Mouse (Mus musculus) heart, embryonic 15.5 days (tissue): ENCODE measurements at regions not wholly inside any gene's neighbourhood (a gene's known extent, or its start where the extent isn't known, plus 50 kb on each side); places are given as distances from the start of the nearest gene placed in this dataset.

Source experiments
- ATAC-seq: fragments of 200-750 bp; cut with Nextera tagmentation; replicated peaks from 2 replicates; pipeline ENCODE4 v1.8.0; 2017; ENCODE audit warnings: low read depth, moderate TSS enrichment; ENCODE audit not compliant: insufficient number of reproducible peaks, insufficient read depth, low FRiP score
- H3K27ac ChIP-seq: fragments of 300-500 bp; sonication (generic); 2 replicates; pipeline ENCODE4 v1.5.1; 2015; ENCODE audit warnings: mild to moderate bottlenecking, inconsistent platforms
- H3K27me3 ChIP-seq: fragments of 300-500 bp; sonication (generic); 2 replicates; pipeline ENCODE4 v1.6.1; 2015; ENCODE audit warnings: inconsistent platforms
- H3K36me3 ChIP-seq: fragments of 300-500 bp; sonication (generic); 2 replicates; pipeline ENCODE4 v1.6.1; 2015; ENCODE audit warnings: mild to moderate bottlenecking, inconsistent platforms
- H3K4me1 ChIP-seq: fragments of 300-500 bp; sonication (generic); replicated peaks from 2 replicates; pipeline ENCODE4 v1.6.1; 2015; ENCODE audit warnings: inconsistent platforms
- H3K4me2 ChIP-seq: fragments of 300-500 bp; sonication (generic); 2 replicates; pipeline ENCODE4 v1.6.1; 2015; ENCODE audit warnings: inconsistent platforms, mild to moderate bottlenecking, moderate library complexity
- H3K4me3 ChIP-seq: fragments of 300-500 bp; sonication (generic); 2 replicates; pipeline ENCODE4 v1.5.1; 2015; ENCODE audit warnings: mild to moderate bottlenecking, inconsistent platforms
- H3K9ac ChIP-seq: fragments of 300-500 bp; sonication (generic); 2 replicates; pipeline ENCODE4 v1.6.1; 2015; ENCODE audit warnings: mild to moderate bottlenecking, inconsistent platforms
- H3K9me3 ChIP-seq: fragments of 300-500 bp; sonication (generic); replicated peaks from 2 replicates; pipeline ENCODE4 v1.6.1; 2016; ENCODE audit warnings: inconsistent platforms
- WGBS: fragments of 180-500 bp; shearing (Covaris S2); methylation state at CpG from one replicate; pipeline ENCODE4 v1.1.7; 2015; ENCODE audit warnings: mixed read lengths; 5-methylcytosine and 5-hydroxymethylcytosine counted together

DNA sequence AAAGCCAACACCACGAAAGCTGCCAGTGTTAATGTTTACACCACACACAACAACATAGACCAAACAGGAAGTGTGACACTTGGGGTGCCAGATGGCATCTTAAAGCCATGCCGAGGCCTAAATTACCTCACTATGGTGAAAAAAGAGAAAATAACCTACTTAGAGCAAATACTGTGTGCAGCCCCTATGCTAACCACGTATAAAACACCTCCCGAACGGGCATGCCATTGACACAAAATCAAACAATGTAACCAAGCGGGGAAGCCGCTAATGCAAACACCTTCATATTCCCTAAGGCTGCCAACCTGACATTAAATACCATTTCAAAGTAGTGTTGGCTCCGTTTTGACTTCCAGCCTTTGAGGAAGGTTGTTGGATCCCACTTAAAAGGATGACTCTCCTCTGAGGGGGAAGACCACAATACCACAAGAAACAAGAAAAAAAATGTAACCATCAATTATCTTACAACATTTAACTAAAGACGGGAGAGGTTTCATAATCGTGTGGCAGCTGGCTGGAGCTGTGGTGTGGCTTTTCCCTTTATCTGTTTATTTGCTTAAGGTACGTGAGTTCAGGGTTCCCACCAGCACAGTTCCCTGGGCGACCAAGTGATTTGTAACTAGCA is 96.1 kb upstream of the Lef1 start:
- no peak overlapping the region for H3K4me3 ChIP-seq
- no peaks in the 10 kb centered on the region for H3K9me3 ChIP-seq
- peaks cover 4% of the 10 kb centered on the region for H3K4me1 ChIP-seq
- H3K27me3 ChIP-seq = no peaks in the 10 kb centered on the region
- H3K4me2 ChIP-seq = no peak overlapping the region
- no peak for ATAC-seq
- WGBS = 70% methylated on average over 12 of the region's 12 CpGs
- no peaks in the 10 kb centered on the region for H3K36me3 ChIP-seq
- no peak overlapping the region for H3K27ac ChIP-seq
- H3K9ac ChIP-seq = no peak overlapping the region

DNA sequence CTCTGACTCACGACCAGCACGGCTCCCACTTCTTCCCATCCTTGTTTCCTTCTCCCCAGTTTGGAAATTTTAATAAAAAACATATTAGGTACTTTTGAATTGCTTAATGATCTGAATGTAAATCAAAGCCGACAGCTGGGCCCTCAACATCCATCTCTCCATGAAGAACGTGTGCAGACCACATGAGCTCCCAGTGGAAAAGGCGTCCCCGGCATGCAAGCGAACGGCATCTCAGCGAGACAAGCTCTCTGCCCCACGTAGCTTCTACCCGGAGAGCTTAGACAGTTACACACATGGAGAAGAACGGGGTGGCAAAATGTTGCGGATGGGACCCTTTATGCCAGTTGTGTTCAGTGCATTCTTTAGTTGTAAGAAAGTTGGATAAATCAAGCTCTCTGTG is 109.6 kb upstream of the Lef1 start:
- no peak overlapping the region for H3K4me3 ChIP-seq
- H3K27me3 ChIP-seq = no peaks in the 10 kb centered on the region
- H3K9me3 ChIP-seq = no peaks in the 10 kb centered on the region
- no peak overlapping the region for H3K27ac ChIP-seq
- no peaks in the 10 kb centered on the region for H3K4me1 ChIP-seq
- WGBS = 83% methylated on average over 13 of the region's 13 CpGs
- no peaks in the 10 kb centered on the region for H3K36me3 ChIP-seq
- H3K4me2 ChIP-seq = no peak overlapping the region
- no peak for ATAC-seq
- H3K9ac ChIP-seq = no peak overlapping the region

DNA sequence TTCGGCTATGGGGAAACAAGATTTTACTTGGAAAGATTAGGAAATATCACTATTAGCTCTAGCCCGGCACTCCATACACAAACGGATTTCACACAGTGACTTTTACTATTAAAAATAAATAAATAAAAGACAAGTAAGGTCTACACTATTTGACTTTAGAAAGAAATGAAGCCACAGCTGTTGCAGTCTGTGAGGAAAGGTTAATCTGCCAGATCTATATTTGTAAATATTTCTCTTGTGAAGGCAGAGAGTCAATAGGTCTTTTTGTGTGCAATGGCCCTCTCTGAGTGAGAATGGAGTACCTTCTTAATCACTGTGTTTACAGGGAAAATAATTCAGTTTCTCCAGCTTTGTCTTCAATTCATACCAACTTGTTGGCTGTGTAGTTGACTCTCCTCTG is 110.0 kb upstream of the Lef1 start:
- 76% methylated on average over 3 of the region's 3 CpGs for WGBS
- no peaks in the 10 kb centered on the region for H3K27me3 ChIP-seq
- H3K4me1 ChIP-seq = no peaks in the 10 kb centered on the region
- no peak overlapping the region for H3K27ac ChIP-seq
- ATAC-seq = no peak
- H3K4me2 ChIP-seq = no peak overlapping the region
- no peak overlapping the region for H3K4me3 ChIP-seq
- H3K9me3 ChIP-seq = no peaks in the 10 kb centered on the region
- H3K36me3 ChIP-seq = no peaks in the 10 kb centered on the region
- no peak overlapping the region for H3K9ac ChIP-seq

DNA sequence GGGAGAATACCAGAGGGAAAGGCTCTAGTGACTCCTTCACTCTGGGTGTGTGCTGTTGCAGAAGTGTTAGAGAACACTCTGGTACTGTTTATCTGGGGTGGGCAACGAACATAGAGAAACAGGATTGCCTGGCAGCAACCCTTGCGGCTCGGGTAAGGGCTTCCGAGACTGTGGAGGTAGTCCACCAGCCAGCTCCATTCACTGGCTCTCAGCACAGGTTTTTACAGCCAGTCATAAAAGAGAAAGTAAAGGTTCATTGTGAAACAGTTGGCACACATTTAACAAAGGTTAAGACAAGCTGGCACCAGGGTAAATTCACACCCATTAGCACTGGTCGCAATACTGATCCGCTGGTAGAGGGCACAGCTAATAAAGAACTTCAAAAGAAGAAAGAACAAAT is 110.5 kb upstream of the Lef1 start:
- Histone ChIP-seq H3K9ac (no peak overlapping the region), H3K27me3 (no peaks in the 10 kb centered on the region), H3K36me3 (no peaks in the 10 kb centered on the region), H3K4me3 (no peak overlapping the region), H3K27ac (no peak overlapping the region), H3K4me1 (no peaks in the 10 kb centered on the region), H3K9me3 (no peaks in the 10 kb centered on the region), H3K4me2 (no peak overlapping the region)
- ATAC-seq = no peak
- WGBS = 78% methylated on average over 6 of the region's 6 CpGs

GRCm38 (mm10) chr3:130998433-130998832 is 111.8 kb upstream of the Lef1 start:
- H3K36me3 ChIP-seq = no peaks in the 10 kb centered on the region
- ATAC-seq = no peak
- H3K27me3 ChIP-seq = no peaks in the 10 kb centered on the region
- H3K4me1 ChIP-seq = no peaks in the 10 kb centered on the region
- no peak overlapping the region for H3K4me2 ChIP-seq
- 68% methylated on average over 9 of the region's 10 CpGs for WGBS
- H3K27ac ChIP-seq = no peak overlapping the region
- no peak overlapping the region for H3K4me3 ChIP-seq
- no peak overlapping the region for H3K9ac ChIP-seq
- no peaks in the 10 kb centered on the region for H3K9me3 ChIP-seq

DNA sequence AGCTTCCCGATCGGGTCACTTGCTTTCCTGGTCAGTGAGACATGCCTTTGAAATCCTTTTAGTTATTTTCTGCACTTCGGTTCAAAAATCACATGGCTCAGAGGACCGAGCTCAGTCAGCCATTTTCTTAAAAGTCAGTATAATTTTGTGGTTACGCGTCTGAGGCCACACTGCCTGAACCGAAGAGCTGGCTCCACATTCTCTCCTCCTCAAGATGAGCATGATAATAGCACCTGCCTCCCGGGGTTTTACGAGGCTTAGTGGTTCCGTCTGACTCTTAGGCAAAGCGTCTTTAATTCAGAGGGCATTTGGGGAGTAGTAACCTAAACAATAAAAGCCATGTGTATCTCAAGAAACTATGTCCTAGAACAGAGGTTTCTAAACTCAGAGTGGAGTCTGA is 113.5 kb upstream of the Lef1 start:
- WGBS = 58% methylated on average over 11 of the region's 11 CpGs
- no peak overlapping the region for H3K4me3 ChIP-seq
- H3K27ac ChIP-seq = no peak overlapping the region
- ATAC-seq = no peak
- H3K4me1 ChIP-seq = no peaks in the 10 kb centered on the region
- no peak overlapping the region for H3K4me2 ChIP-seq
- no peaks in the 10 kb centered on the region for H3K9me3 ChIP-seq
- no peaks in the 10 kb centered on the region for H3K27me3 ChIP-seq
- H3K9ac ChIP-seq = no peak overlapping the region
- H3K36me3 ChIP-seq = no peaks in the 10 kb centered on the region

GRCm38 (mm10) chr3:130991971-130992370 is 118.3 kb upstream of the Lef1 start:
- H3K9ac ChIP-seq = no peak overlapping the region
- H3K4me2 ChIP-seq = no peak overlapping the region
- no peaks in the 10 kb centered on the region for H3K4me1 ChIP-seq
- no peaks in the 10 kb centered on the region for H3K27me3 ChIP-seq
- no peaks in the 10 kb centered on the region for H3K9me3 ChIP-seq
- H3K4me3 ChIP-seq = no peak overlapping the region
- no peak for ATAC-seq
- 73% methylated on average over 9 of the region's 9 CpGs for WGBS
- H3K27ac ChIP-seq = no peak overlapping the region
- no peaks in the 10 kb centered on the region for H3K36me3 ChIP-seq

- Histone ChIP-seq H3K4me2 (no peak overlapping the region), H3K27ac (no peak overlapping the region), H3K4me1 (no peaks in the 10 kb centered on the region), H3K9me3 (no peaks in the 10 kb centered on the region), H3K36me3 (no peaks in the 10 kb centered on the region), H3K27me3 (no peaks in the 10 kb centered on the region), H3K9ac (no peak overlapping the region), H3K4me3 (no peak overlapping the region)
- WGBS = 70% methylated on average over 2 of the region's 2 CpGs
- ATAC-seq = no peak
Measured at GRCm38 (mm10) chr3:130986708-130987107, 123.6 kb upstream of the Lef1 start.

GRCm38 (mm10) chr3:130986101-130986500 is 124.2 kb upstream of the Lef1 start:
- Histone ChIP-seq H3K4me1 (no peaks in the 10 kb centered on the region), H3K27ac (no peak overlapping the region), H3K9ac (no peak overlapping the region), H3K36me3 (no peaks in the 10 kb centered on the region), H3K4me3 (no peak overlapping the region), H3K9me3 (no peaks in the 10 kb centered on the region), H3K27me3 (no peaks in the 10 kb centered on the region), H3K4me2 (no peak overlapping the region)
- ATAC-seq = no peak
- WGBS = 90% methylated on average over 2 of the region's 2 CpGs

DNA sequence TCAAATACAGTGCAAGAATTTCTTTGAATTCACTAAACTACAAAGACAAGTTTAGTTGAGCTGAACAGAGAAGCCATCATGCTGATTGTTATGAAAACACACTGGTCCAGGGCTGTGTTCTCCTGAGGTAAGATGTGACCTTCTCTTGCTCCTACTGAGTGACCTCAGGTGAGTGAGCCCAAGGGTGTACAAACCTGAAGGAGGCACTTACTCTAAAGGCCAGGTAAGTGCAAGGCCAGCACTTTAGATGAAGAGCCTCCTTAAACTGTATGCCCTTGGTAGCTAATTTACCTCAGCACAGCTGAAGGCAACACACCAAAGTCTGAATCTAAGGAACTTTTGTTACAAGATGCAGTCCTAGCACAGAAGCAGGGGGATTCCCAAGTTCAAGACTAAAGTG is 128.7 kb upstream of the Lef1 start:
- Histone ChIP-seq H3K27me3 (no peaks in the 10 kb centered on the region), H3K36me3 (no peaks in the 10 kb centered on the region), H3K9me3 (no peaks in the 10 kb centered on the region), H3K9ac (no peak overlapping the region), H3K4me1 (peaks cover 14% of the 10 kb centered on the region), H3K27ac (no peak overlapping the region), H3K4me2 (no peak overlapping the region), H3K4me3 (no peak overlapping the region)
- ATAC-seq = no peak

DNA sequence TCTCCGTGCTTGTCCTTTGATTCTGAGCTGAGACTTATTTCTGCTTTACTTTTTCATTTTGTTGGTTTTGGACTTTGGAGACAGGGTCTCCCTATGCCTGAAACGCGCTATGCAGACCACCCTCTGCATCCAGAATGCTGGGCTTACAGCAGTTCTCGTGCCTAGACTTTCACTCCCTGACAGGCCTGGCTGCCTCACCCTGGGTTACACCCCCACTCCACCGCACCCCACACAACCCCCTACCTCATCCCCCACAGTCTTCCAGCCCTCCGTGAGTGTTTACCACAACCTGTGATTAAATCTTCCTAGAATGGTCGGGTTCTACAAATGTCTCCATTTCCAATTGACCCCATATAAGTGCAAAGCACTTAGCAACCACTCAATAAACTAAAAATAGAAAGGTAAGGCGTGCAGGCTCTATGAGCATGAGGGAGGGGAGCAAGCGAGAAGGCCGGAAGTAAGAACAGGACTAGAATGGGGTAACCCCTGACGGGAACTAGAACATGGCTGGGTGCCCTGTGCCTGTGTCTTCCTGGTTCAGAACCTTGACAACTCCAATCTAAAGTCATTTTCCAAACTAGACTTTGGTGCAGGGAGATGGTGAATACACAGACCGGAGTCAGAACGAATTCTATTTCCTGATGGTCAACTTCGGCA is 131.2 kb upstream of the Lef1 start:
- ATAC-seq = 0 out of 2 replicates have a peak, but pooled peaks have one; percentile 18
- H3K9ac ChIP-seq = no peak overlapping the region
- H3K4me1 ChIP-seq = peaks cover 16% of the 10 kb centered on the region
- no peaks in the 10 kb centered on the region for H3K36me3 ChIP-seq
- H3K27me3 ChIP-seq = no peaks in the 10 kb centered on the region
- H3K9me3 ChIP-seq = no peaks in the 10 kb centered on the region
- peak overlapping the region; percentile 35 for H3K4me2 ChIP-seq
- no peak overlapping the region for H3K27ac ChIP-seq
- H3K4me3 ChIP-seq = no peak overlapping the region
- WGBS = 53% methylated on average over 14 of the region's 14 CpGs
